ENCODE assay signal across 8 mouse cellular contexts in the genomic region with DNA sequence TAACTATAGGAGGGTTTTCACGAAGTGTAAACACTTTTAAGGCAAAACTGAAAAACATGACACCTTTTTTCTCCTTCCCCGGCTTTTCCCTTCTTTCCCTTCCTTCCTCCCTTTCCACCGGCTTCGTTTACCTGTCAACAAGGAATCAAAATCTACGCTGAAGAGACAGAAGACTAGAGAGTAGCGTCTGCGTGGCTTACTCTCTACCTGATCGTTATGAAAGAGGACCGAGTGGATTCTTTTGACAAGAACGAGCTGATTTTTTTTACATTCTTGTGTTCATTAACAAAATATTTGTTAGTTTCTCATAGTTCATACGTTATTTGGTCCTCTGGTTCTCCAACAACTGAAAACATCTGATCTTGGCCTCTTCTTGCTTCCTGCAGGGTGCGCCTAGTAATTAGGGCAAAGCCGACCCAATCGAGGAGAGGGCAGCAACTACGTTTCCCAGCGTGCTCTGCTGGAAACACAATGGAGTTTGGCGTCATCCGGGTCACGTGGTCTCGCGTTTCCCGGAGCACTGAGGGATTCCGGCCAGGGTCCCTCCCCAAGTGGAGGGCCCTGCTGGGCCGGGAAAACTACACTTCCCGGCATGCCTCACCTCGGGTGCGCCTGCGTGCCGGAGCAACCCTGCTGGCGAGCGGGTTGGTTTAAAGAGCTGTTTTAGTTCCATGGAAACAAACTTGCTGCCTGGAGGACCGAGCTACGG. TPM values are rescaled to one million over a fixed set of nuclear protein-coding genes. Genes with fewer than 3 reads are reported as not detected.
DNase-seq lines count a peak whose midpoint lies in the region; ATAC-seq lines count a peak whose summit lies in the region.

A gene (plus strand): TSS at position 526 of the 709 bp plus-strand sequence.

- WGBS in embryonic facial prominence, embryonic 13.5 days: 17% methylated on average over 33 of the region's 33 CpGs
- WGBS in limb, embryonic 12.5 days: 22% methylated on average over 33 of the region's 33 CpGs
- 17% methylated on average over 33 of the region's 33 CpGs for WGBS in midbrain, embryonic 14.5 days

- no peaks in the 10 kb centered on the region for H3K27me3 ChIP-seq in embryonic facial prominence, embryonic 13.5 days
- no peaks in the 10 kb centered on the region for H3K27me3 ChIP-seq in limb, embryonic 12.5 days
- no peaks in the 10 kb centered on the region for H3K27me3 ChIP-seq in midbrain, embryonic 14.5 days (ENCODE audit: control insufficient read depth, insufficient read depth, low read length)

- H3K4me2 ChIP-seq in embryonic facial prominence, embryonic 13.5 days: peak within 1 kb of the TSS; percentile 81
- H3K4me2 ChIP-seq in limb, embryonic 12.5 days: peak within 1 kb of the TSS; percentile 66
- H3K4me2 ChIP-seq in midbrain, embryonic 14.5 days (ENCODE audit: low read length): peak within 1 kb of the TSS; percentile 69

- peaks cover 10% of the 10 kb centered on the region for H3K4me1 ChIP-seq in embryonic facial prominence, embryonic 13.5 days
- 0 out of 2 replicates have a peak, but pooled peaks cover 5% of the 10 kb centered on the region for H3K4me1 ChIP-seq in limb, embryonic 12.5 days (replicated peaks)
- peaks cover 2% of the 10 kb centered on the region; the same call in 1 of the 2 replicates for H3K4me1 ChIP-seq in midbrain, embryonic 14.5 days (ENCODE audit: control insufficient read depth, insufficient read depth, low read length)

- H3K27ac ChIP-seq in embryonic facial prominence, embryonic 13.5 days: peak within 1 kb of the TSS; percentile 72
- peak within 1 kb of the TSS; percentile 50; the same call in 1 of the 2 replicates for H3K27ac ChIP-seq in limb, embryonic 12.5 days
- H3K27ac ChIP-seq in midbrain, embryonic 14.5 days (replicated peaks; ENCODE audit: low read depth, low read length): no peak within 1 kb of the TSS

- H3K9me3 ChIP-seq in embryonic facial prominence, embryonic 13.5 days: no peaks in the 10 kb centered on the region
- no peaks in the 10 kb centered on the region for H3K9me3 ChIP-seq in limb, embryonic 12.5 days
- H3K9me3 ChIP-seq in midbrain, embryonic 14.5 days (ENCODE audit: control insufficient read depth, low read length): no peaks in the 10 kb centered on the region

- no peaks in the 10 kb centered on the region for H3K36me3 ChIP-seq in embryonic facial prominence, embryonic 13.5 days
- no peaks in the 10 kb centered on the region for H3K36me3 ChIP-seq in limb, embryonic 12.5 days
- no peaks in the 10 kb centered on the region for H3K36me3 ChIP-seq in midbrain, embryonic 14.5 days (ENCODE audit: control insufficient read depth, insufficient read depth, low read length)

- peak within 1 kb of the TSS; percentile 58 for H3K4me3 ChIP-seq in embryonic facial prominence, embryonic 13.5 days
- H3K4me3 ChIP-seq in limb, embryonic 12.5 days (replicated peaks): peak within 1 kb of the TSS; percentile 52
- H3K4me3 ChIP-seq in midbrain, embryonic 14.5 days (replicated peaks; ENCODE audit: low read depth, low read length): peak within 1 kb of the TSS; percentile 47

- ATAC-seq in embryonic facial prominence, embryonic 13.5 days (ENCODE audit: insufficient number of reproducible peaks, insufficient read depth, low FRiP score, low TSS enrichment, low read depth): peak; percentile 100
- peak; percentile 100 for ATAC-seq in limb, embryonic 12.5 days (ENCODE audit: insufficient number of reproducible peaks, insufficient read depth, low FRiP score, low TSS enrichment, low read depth)
- ATAC-seq in midbrain, embryonic 14.5 days (ENCODE audit: low FRiP score, low TSS enrichment): peak; percentile 100

- DNase-seq in 3134 (ENCODE audit: extremely low read depth, insufficient read length, low spot score): peak; percentile 31
- DNase-seq in adrenal gland, postnatal 4 days (ENCODE audit: low spot score in 2 of 2): peak; percentile 72 to 81
- DNase-seq in heart, adult 8-10 months (ENCODE audit: low spot score): peak; percentile 97
- peak; percentile 97 to 98 for DNase-seq in kidney, adult 8-10 months
- peak; percentile 99 for DNase-seq in midbrain, embryonic 14.5 days
- peak; percentile 39 for DNase-seq in spleen, adult 12 weeks (ENCODE audit: low spot score)

- peak within 1 kb of the TSS; percentile 75 for H3K9ac ChIP-seq in embryonic facial prominence, embryonic 13.5 days
- peak within 1 kb of the TSS; percentile 61 for H3K9ac ChIP-seq in limb, embryonic 12.5 days (replicated peaks)
- H3K9ac ChIP-seq in midbrain, embryonic 14.5 days (replicated peaks; ENCODE audit: low read length): peak within 1 kb of the TSS; percentile 46; the same call in 1 of the 2 replicates

RNA-seq across cellular contexts. Expression of the gene that starts here (rescaled TPM):
- under 1 TPM; 0.67 to 0.76 TPM for total RNA-seq in adrenal gland, postnatal 4 days (2021)
- 0.18 and 0.28 TPM in 2 replicates for polyA plus RNA-seq in embryonic facial prominence, embryonic 13.5 days (2015; fragmentation: Nextera tagmentation; extraction: Ambion mirVana)
- under 1 TPM in 2 of 4 experiments, not detected in 2; 0.13 to 0.31 TPM for total RNA-seq in heart, adult 8-10 months (2022)
- 0.31 and 0.71 TPM in 2 replicates for polyA plus RNA-seq in limb, embryonic 12.5 days (2016; fragmentation: Nextera tagmentation; extraction: Ambion mirVana)
- polyA plus RNA-seq in midbrain, embryonic 14.5 days (2014; fragmentation: Nextera tagmentation; extraction: Ambion mirVana): 0.16 TPM in 1 of 2 replicates, not detected in the other

Comparison
In these comparisons a context has a peak if more than half of its experiments do, and no peak if none do; other contexts are left out.
1. Peak in DNase-seq in adrenal gland, postnatal 4 days; RNA of the gene not detected or under 1 TPM.
2. Peak in ATAC-seq, H3K4me3 ChIP-seq, H3K27ac ChIP-seq, H3K9ac ChIP-seq and H3K4me2 ChIP-seq in embryonic facial prominence, embryonic 13.5 days; RNA of the gene not detected or under 1 TPM.
3. Peak in DNase-seq in heart, adult 8-10 months; RNA of the gene not detected or under 1 TPM.
4. Peak in ATAC-seq, H3K4me3 ChIP-seq, H3K27ac ChIP-seq, H3K9ac ChIP-seq and H3K4me2 ChIP-seq in limb, embryonic 12.5 days; RNA of the gene not detected or under 1 TPM.
5. Peak in DNase-seq, ATAC-seq, H3K4me3 ChIP-seq, H3K9ac ChIP-seq and H3K4me2 ChIP-seq in midbrain, embryonic 14.5 days; RNA of the gene not detected or under 1 TPM.
6. DNase-seq: peak in every context shown above with its lines; median percentile 99 in midbrain, embryonic 14.5 days; 98 in kidney, adult 8-10 months; 97 in heart, adult 8-10 months; 76 in adrenal gland, postnatal 4 days; 39 in spleen, adult 12 weeks; 31 in 3134.